Mouse (Mus musculus) neural tube, embryonic 13.5 days (tissue): ENCODE data around the gene Jagn1. TPM values are rescaled to one million over a fixed set of nuclear protein-coding genes. Genes with fewer than 3 reads are reported as not detected.

ENCODE experiments used
- microRNA-seq: library from miRNA; unstranded; fragments of <30 nt; microRNA quantifications from one replicate; pipeline ENCODE4, GENCODE M21; 2016
- polyA plus RNA-seq: library from polyadenylated mRNA; unstranded; fragments of >200 nt; fragmentation: Nextera tagmentation; extraction: Ambion mirVana; gene quantifications from 2 replicates; pipeline ENCODE4 v1.2.1, GENCODE M21; 2015

Jagn1 gene
- polyA plus RNA-seq, 1 experiment from 2014 or later, result 95.8 TPM

Small RNAs within 50 kb of the gene (microRNA-seq; reads per million reads assigned to microRNA genes)
- not detected for gene Gm24387

Other genes with a start within 250 kb of the Jagn1 start
- 47.1 and 49.3 TPM in 2 replicates for gene Lhfpl4, start 247.2 kb upstream of the Jagn1 start, polyA plus RNA-seq
- gene Mtmr14, start 204.7 kb upstream of the Jagn1 start, polyA plus RNA-seq, result 36.8 and 37.0 TPM in 2 replicates
- 0.31 and 0.58 TPM in 2 replicates for gene Cpne9, start 160.3 kb upstream of the Jagn1 start, polyA plus RNA-seq
- gene Brpf1, start 135.4 kb upstream of the Jagn1 start, polyA plus RNA-seq, result 16.7 and 16.8 TPM in 2 replicates
- 9.0 and 10.2 TPM in 2 replicates for gene Ogg1, start 115.6 kb upstream of the Jagn1 start, polyA plus RNA-seq
- gene Camk1, start 98.6 kb upstream of the Jagn1 start, polyA plus RNA-seq, result 76.4 and 78.0 TPM in 2 replicates
- gene Tada3, start 64.7 kb upstream of the Jagn1 start, polyA plus RNA-seq, result 63.8 and 64.5 TPM in 2 replicates
- 375 and 421 TPM in 2 replicates for gene Arpc4, start 64.5 kb upstream of the Jagn1 start, polyA plus RNA-seq
- gene Ttll3, start 53.3 kb upstream of the Jagn1 start, polyA plus RNA-seq, result 9.9 and 11.3 TPM in 2 replicates
- 19.2 and 19.7 TPM in 2 replicates for gene Rpusd3, start 23.2 kb upstream of the Jagn1 start, polyA plus RNA-seq
- gene Cidec, start 6.8 kb upstream of the Jagn1 start, polyA plus RNA-seq, result not detected in 2 replicates
- 0.37 and 0.38 TPM in 2 replicates for gene Il17re, start 15.9 kb downstream of the Jagn1 start, polyA plus RNA-seq
- 2.1 and 2.9 TPM in 2 replicates for gene Il17rc, start 28.9 kb downstream of the Jagn1 start, polyA plus RNA-seq
- 78.9 and 79.0 TPM in 2 replicates for gene Creld1, start 40.7 kb downstream of the Jagn1 start, polyA plus RNA-seq
- gene Prrt3, start 59.4 kb downstream of the Jagn1 start, polyA plus RNA-seq, result 5.2 and 5.6 TPM in 2 replicates
- gene Emc3, start 89.1 kb downstream of the Jagn1 start, polyA plus RNA-seq, result 103 and 108 TPM in 2 replicates
- 1.8 and 2.1 TPM in 2 replicates for gene Fancd2, start 89.1 kb downstream of the Jagn1 start, polyA plus RNA-seq
- gene Fancd2os, start 158.1 kb downstream of the Jagn1 start, polyA plus RNA-seq, result 0.18 TPM in 1 of 2 replicates, not detected in the other
- gene Brk1, start 162.2 kb downstream of the Jagn1 start, polyA plus RNA-seq, result 241 and 242 TPM in 2 replicates
- 65.9 and 66.8 TPM in 2 replicates for gene Vhl, start 181.4 kb downstream of the Jagn1 start, polyA plus RNA-seq
- 2.5 and 2.7 TPM in 2 replicates for gene Irak2, start 195.9 kb downstream of the Jagn1 start, polyA plus RNA-seq